Mouse (Mus musculus): ENCODE data around the gene Gpd2. TPM values are rescaled to one million over a fixed set of nuclear protein-coding genes. Genes with fewer than 3 reads are reported as not detected.

Gpd2 gene
- total and polyA plus RNA-seq, 2 experiments from 2014 or later: 31.1 to 33.0 TPM

GRCm38 (mm10) chr2:57329327-57329726 is 91.9 kb downstream of the Gpd2 start:
- Histone ChIP-seq H3K4me3 (ENCODE audit: low read depth, low read length) (no peak overlapping the region), H3K9ac (replicated peaks; ENCODE audit: low read length, poor library complexity, severe bottlenecking) (no peak overlapping the region), H3K27me3 (ENCODE audit: insufficient read depth, low read length) (no peaks in the 10 kb centered on the region), H3K27ac (ENCODE audit: low read depth, low read length) (no peak overlapping the region), H3K4me2 (ENCODE audit: low read depth, low read length, poor library complexity, severe bottlenecking) (no peak overlapping the region), H3K9me3 (ENCODE audit: low read length) (no peaks in the 10 kb centered on the region), H3K4me1 (ENCODE audit: insufficient read depth, low read length) (no peaks in the 10 kb centered on the region), H3K36me3 (ENCODE audit: insufficient read depth, low read length) (peaks cover under 1% of the 10 kb centered on the region; the same call in 1 of the 2 replicates)
- no peak for ATAC-seq (ENCODE audit: low FRiP score)
- DNase-seq (ENCODE audit: low spot score): no peak
- 73% methylated on average over 7 of the region's 7 CpGs for WGBS
- no peak for TF ChIP-seq CTCF (IDR thresholded peaks at IDR 0.05)

- H3K9me3 ChIP-seq (ENCODE audit: low read length): no peaks in the 10 kb centered on the region
- H3K27ac ChIP-seq (ENCODE audit: low read depth, low read length): no peak overlapping the region
- TF ChIP-seq CTCF (IDR thresholded peaks at IDR 0.05): no peak
- H3K4me2 ChIP-seq (ENCODE audit: low read depth, low read length, poor library complexity, severe bottlenecking): no peak overlapping the region
- no peaks in the 10 kb centered on the region for H3K36me3 ChIP-seq (ENCODE audit: insufficient read depth, low read length)
- H3K27me3 ChIP-seq (ENCODE audit: insufficient read depth, low read length): no peaks in the 10 kb centered on the region
- DNase-seq (ENCODE audit: low spot score) (no peak), ATAC-seq (ENCODE audit: low FRiP score) (no peak)
- H3K9ac ChIP-seq (replicated peaks; ENCODE audit: low read length, poor library complexity, severe bottlenecking): no peak overlapping the region
- no peak overlapping the region for H3K4me3 ChIP-seq (ENCODE audit: low read depth, low read length)
- no peaks in the 10 kb centered on the region for H3K4me1 ChIP-seq (ENCODE audit: insufficient read depth, low read length)
- 71% methylated on average over 3 of the region's 3 CpGs for whole genome bisulfite sequencing
Measured at GRCm38 (mm10) chr2:57330812-57331211, 93.4 kb downstream of the Gpd2 start.

GRCm38 (mm10) chr2:57331266-57331665 is 93.8 kb downstream of the Gpd2 start:
- H3K9me3 ChIP-seq (ENCODE audit: low read length): no peaks in the 10 kb centered on the region
- WGBS: 84% methylated on average over 8 of the region's 8 CpGs
- H3K36me3 ChIP-seq (ENCODE audit: insufficient read depth, low read length): no peaks in the 10 kb centered on the region
- H3K4me1 ChIP-seq (ENCODE audit: insufficient read depth, low read length): no peaks in the 10 kb centered on the region
- no peak for ATAC-seq (ENCODE audit: low FRiP score)
- no peak for TF ChIP-seq CTCF (IDR thresholded peaks at IDR 0.05)
- DNase-seq (ENCODE audit: low spot score): no peak
- H3K27ac ChIP-seq (ENCODE audit: low read depth, low read length): no peak overlapping the region
- H3K4me2 ChIP-seq (ENCODE audit: low read depth, low read length, poor library complexity, severe bottlenecking): no peak overlapping the region
- H3K4me3 ChIP-seq (ENCODE audit: low read depth, low read length): no peak overlapping the region
- no peaks in the 10 kb centered on the region for H3K27me3 ChIP-seq (ENCODE audit: insufficient read depth, low read length)
- H3K9ac ChIP-seq (replicated peaks; ENCODE audit: low read length, poor library complexity, severe bottlenecking): no peak overlapping the region

GRCm38 (mm10) chr2:57333481-57333880 is 96.0 kb downstream of the Gpd2 start:
- no peaks in the 10 kb centered on the region for H3K9me3 ChIP-seq (ENCODE audit: low read length)
- H3K27ac ChIP-seq (ENCODE audit: low read depth, low read length): no peak overlapping the region
- H3K4me3 ChIP-seq (ENCODE audit: low read depth, low read length): no peak overlapping the region
- WGBS: 74% methylated on average over 6 of the region's 6 CpGs
- ATAC-seq (ENCODE audit: low FRiP score) (no peak), DNase-seq (ENCODE audit: low spot score) (no peak)
- no peak for TF ChIP-seq CTCF (IDR thresholded peaks at IDR 0.05)
- H3K9ac ChIP-seq (replicated peaks; ENCODE audit: low read length, poor library complexity, severe bottlenecking): no peak overlapping the region
- H3K4me2 ChIP-seq (ENCODE audit: low read depth, low read length, poor library complexity, severe bottlenecking): no peak overlapping the region
- H3K36me3 ChIP-seq (ENCODE audit: insufficient read depth, low read length): no peaks in the 10 kb centered on the region
- no peaks in the 10 kb centered on the region for H3K27me3 ChIP-seq (ENCODE audit: insufficient read depth, low read length)
- no peaks in the 10 kb centered on the region for H3K4me1 ChIP-seq (ENCODE audit: insufficient read depth, low read length)

- Histone ChIP-seq H3K4me1 (ENCODE audit: insufficient read depth, low read length) (no peaks in the 10 kb centered on the region), H3K36me3 (ENCODE audit: insufficient read depth, low read length) (no peaks in the 10 kb centered on the region), H3K9ac (replicated peaks; ENCODE audit: low read length, poor library complexity, severe bottlenecking) (no peak overlapping the region), H3K4me3 (ENCODE audit: low read depth, low read length) (no peak overlapping the region), H3K27ac (ENCODE audit: low read depth, low read length) (no peak overlapping the region), H3K27me3 (ENCODE audit: insufficient read depth, low read length) (no peaks in the 10 kb centered on the region), H3K4me2 (ENCODE audit: low read depth, low read length, poor library complexity, severe bottlenecking) (no peak overlapping the region), H3K9me3 (ENCODE audit: low read length) (no peaks in the 10 kb centered on the region)
- DNase-seq (ENCODE audit: low spot score): no peak
- ATAC-seq (ENCODE audit: low FRiP score): no peak
- WGBS: 84% methylated on average over 15 of the region's 15 CpGs
- no peak for TF ChIP-seq CTCF (IDR thresholded peaks at IDR 0.05)
Measured at GRCm38 (mm10) chr2:57335397-57335796, 98.0 kb downstream of the Gpd2 start.

GRCm38 (mm10) chr2:57338779-57339178 is 101.3 kb downstream of the Gpd2 start:
- Histone ChIP-seq H3K27ac (ENCODE audit: low read depth, low read length) (no peak overlapping the region), H3K36me3 (ENCODE audit: insufficient read depth, low read length) (no peaks in the 10 kb centered on the region), H3K27me3 (ENCODE audit: insufficient read depth, low read length) (no peaks in the 10 kb centered on the region), H3K4me1 (ENCODE audit: insufficient read depth, low read length) (no peaks in the 10 kb centered on the region), H3K4me2 (ENCODE audit: low read depth, low read length, poor library complexity, severe bottlenecking) (no peak overlapping the region), H3K9me3 (ENCODE audit: low read length) (no peaks in the 10 kb centered on the region), H3K4me3 (ENCODE audit: low read depth, low read length) (no peak overlapping the region), H3K9ac (replicated peaks; ENCODE audit: low read length, poor library complexity, severe bottlenecking) (no peak overlapping the region)
- DNase-seq (ENCODE audit: low spot score): no peak
- no peak for TF ChIP-seq CTCF (IDR thresholded peaks at IDR 0.05)
- WGBS: 90% methylated on average over 16 of the region's 16 CpGs
- ATAC-seq (ENCODE audit: low FRiP score): no peak
